Mouse (Mus musculus): ENCODE measurements around the gene Cdh1.

The Cdh1 gene

GRCm38 (mm10) chr8:106623016-106623415, 19.9 kb downstream of the Cdh1 start:
- no peak for DNase-seq (ENCODE audit: low spot score)

- no peak for DNase-seq (ENCODE audit: low spot score)
Observed at GRCm38 (mm10) chr8:106623451-106623850, 20.3 kb downstream of the Cdh1 start.

GRCm38 (mm10) chr8:106623954-106624353, 20.8 kb downstream of the Cdh1 start:
- no peak for DNase-seq (ENCODE audit: low spot score)

GRCm38 (mm10) chr8:106624743-106625142, 21.6 kb downstream of the Cdh1 start:
- DNase-seq (ENCODE audit: low spot score): no peak

GRCm38 (mm10) chr8:106626096-106626865, 23.1 kb downstream of the Cdh1 start:
- DNase-seq (ENCODE audit: low spot score): no peak

GRCm38 (mm10) chr8:106628291-106628964, 25.3 kb downstream of the Cdh1 start:
- DNase-seq (ENCODE audit: low spot score): no peak

GRCm38 (mm10) chr8:106629456-106629855, 26.3 kb downstream of the Cdh1 start:
- DNase-seq (ENCODE audit: low spot score): no peak

GRCm38 (mm10) chr8:106631904-106632303, 28.8 kb downstream of the Cdh1 start:
- no peak for DNase-seq (ENCODE audit: low spot score)

- DNase-seq (ENCODE audit: low spot score): no peak
Observed at GRCm38 (mm10) chr8:106632650-106633049, 29.5 kb downstream of the Cdh1 start.

GRCm38 (mm10) chr8:106633361-106634158, 30.4 kb downstream of the Cdh1 start:
- no peak for DNase-seq (ENCODE audit: low spot score)

GRCm38 (mm10) chr8:106635284-106635683, 32.1 kb downstream of the Cdh1 start:
- no peak for DNase-seq (ENCODE audit: low spot score)

GRCm38 (mm10) chr8:106637446-106637845, 34.3 kb downstream of the Cdh1 start:
- DNase-seq (ENCODE audit: low spot score): no peak

GRCm38 (mm10) chr8:106638768-106639295, 35.7 kb downstream of the Cdh1 start:
- DNase-seq (ENCODE audit: low spot score): no peak

GRCm38 (mm10) chr8:106640212-106640611, 37.1 kb downstream of the Cdh1 start:
- DNase-seq (ENCODE audit: low spot score): no peak

GRCm38 (mm10) chr8:106640921-106641320, 37.8 kb downstream of the Cdh1 start:
- DNase-seq (ENCODE audit: low spot score): no peak

- no peak for DNase-seq (ENCODE audit: low spot score)
Observed at GRCm38 (mm10) chr8:106642172-106642571, 39.0 kb downstream of the Cdh1 start.

GRCm38 (mm10) chr8:106643100-106643499, 39.9 kb downstream of the Cdh1 start:
- DNase-seq (ENCODE audit: low spot score): no peak

- DNase-seq (ENCODE audit: low spot score): no peak
Observed at GRCm38 (mm10) chr8:106644957-106645356, 41.8 kb downstream of the Cdh1 start.

- DNase-seq (ENCODE audit: low spot score): no peak
Observed at GRCm38 (mm10) chr8:106646153-106646552, 43.0 kb downstream of the Cdh1 start.

- DNase-seq (ENCODE audit: low spot score): no peak
Observed at GRCm38 (mm10) chr8:106646731-106647130, 43.6 kb downstream of the Cdh1 start.

GRCm38 (mm10) chr8:106647387-106647786, 44.2 kb downstream of the Cdh1 start:
- peak; percentile 73 for DNase-seq (ENCODE audit: low spot score)

GRCm38 (mm10) chr8:106648421-106648820, 45.3 kb downstream of the Cdh1 start:
- no peak for DNase-seq (ENCODE audit: low spot score)
